Mouse (Mus musculus) left cerebral cortex, adult 11 months (tissue): ENCODE measurements around the gene Sp100.

Experiments used
- DNase-seq: peaks from one replicate; pipeline ENCODE4 v3.0.0; 2022; ENCODE audit warnings: low spot score

Gene Sp100

GRCm38 (mm10) chr1:85697721-85698493 lies 48.1 kb downstream of the Sp100 start:
- no peak for DNase-seq

- no peak for DNase-seq
Observed at GRCm38 (mm10) chr1:85702531-85702930, 52.7 kb downstream of the Sp100 start.

GRCm38 (mm10) chr1:85703245-85704186 lies 53.7 kb downstream of the Sp100 start:
- DNase-seq: peak; percentile 41

GRCm38 (mm10) chr1:85705552-85705951 lies 55.8 kb downstream of the Sp100 start:
- no peak for DNase-seq

- no peak for DNase-seq
Observed at GRCm38 (mm10) chr1:85706754-85707153, 57.0 kb downstream of the Sp100 start.

GRCm38 (mm10) chr1:85714501-85714900 lies 64.7 kb downstream of the Sp100 start:
- no peak for DNase-seq

GRCm38 (mm10) chr1:85716447-85717027 lies 66.7 kb downstream of the Sp100 start:
- no peak for DNase-seq

- no peak for DNase-seq
Observed at GRCm38 (mm10) chr1:85719049-85719448, 69.3 kb downstream of the Sp100 start.

- no peak for DNase-seq
Observed at GRCm38 (mm10) chr1:85720220-85720893, 70.6 kb downstream of the Sp100 start.

GRCm38 (mm10) chr1:85730471-85730870 lies 80.7 kb downstream of the Sp100 start:
- DNase-seq: no peak

- DNase-seq: no peak
Observed at GRCm38 (mm10) chr1:85732581-85732980, 82.8 kb downstream of the Sp100 start.

- DNase-seq: no peak
Observed at GRCm38 (mm10) chr1:85734511-85734910, 84.7 kb downstream of the Sp100 start.

- no peak for DNase-seq
Observed at GRCm38 (mm10) chr1:85735463-85736123, 85.8 kb downstream of the Sp100 start.

- peak; percentile 45 for DNase-seq
Observed at GRCm38 (mm10) chr1:85736355-85737184, 86.8 kb downstream of the Sp100 start.

GRCm38 (mm10) chr1:85739000-85739399 lies 89.2 kb downstream of the Sp100 start:
- DNase-seq: no peak

- DNase-seq: no peak
Observed at GRCm38 (mm10) chr1:85739819-85740218, 90.0 kb downstream of the Sp100 start.

- DNase-seq: no peak
Observed at GRCm38 (mm10) chr1:85740923-85741322, 91.1 kb downstream of the Sp100 start.

GRCm38 (mm10) chr1:85742333-85742732 lies 92.5 kb downstream of the Sp100 start:
- no peak for DNase-seq

- no peak for DNase-seq
Observed at GRCm38 (mm10) chr1:85742916-85743505, 93.2 kb downstream of the Sp100 start.

GRCm38 (mm10) chr1:85744539-85744938 lies 94.8 kb downstream of the Sp100 start:
- no peak for DNase-seq
